Mouse (Mus musculus) hindbrain, embryonic 16.5 days (tissue): ENCODE data around the gene Glcci1. TPM values are rescaled to one million over a fixed set of nuclear protein-coding genes. Genes with fewer than 3 reads are reported as not detected.

ENCODE experiments used
- ATAC-seq: fragments of 200-750 bp; cut with Nextera tagmentation; 2 replicates; pipeline ENCODE4 v1.8.0; 2017; ENCODE audit warnings: moderate TSS enrichment, moderate library complexity
- H3K27ac ChIP-seq: fragments of 300-500 bp; sonication (generic); 2 replicates; pipeline ENCODE4 v1.5.1; 2014; ENCODE audit warnings: low read depth, mild to moderate bottlenecking, control low read depth, low read length, moderate library complexity
- H3K27me3 ChIP-seq: fragments of 300-500 bp; sonication (generic); replicated peaks from 2 replicates; pipeline ENCODE4 v1.6.1; 2014; ENCODE audit warnings: low read length; ENCODE audit not compliant: control insufficient read depth, insufficient read depth
- H3K36me3 ChIP-seq: fragments of 300-500 bp; sonication (generic); 2 replicates; pipeline ENCODE4 v1.6.1; 2014; ENCODE audit warnings: mild to moderate bottlenecking, low read length, moderate library complexity, mixed read lengths; ENCODE audit not compliant: control insufficient read depth, insufficient read depth
- H3K4me1 ChIP-seq: fragments of 300-500 bp; sonication (generic); 2 replicates; pipeline ENCODE4 v1.6.1; 2014; ENCODE audit warnings: low read depth, low read length; ENCODE audit not compliant: control insufficient read depth, insufficient read depth
- H3K4me2 ChIP-seq: fragments of 300-500 bp; sonication (generic); 2 replicates; pipeline ENCODE4 v1.6.1; 2014; ENCODE audit warnings: mild to moderate bottlenecking, low read length, control low read depth, moderate library complexity
- H3K4me3 ChIP-seq: fragments of 300-500 bp; sonication (generic); 2 replicates; pipeline ENCODE4 v1.5.1; 2014; ENCODE audit warnings: mild to moderate bottlenecking, low read length, control low read depth, moderate library complexity
- H3K9ac ChIP-seq: fragments of 300-500 bp; sonication (generic); 2 replicates; pipeline ENCODE4 v1.6.1; 2014; ENCODE audit warnings: low read depth, mild to moderate bottlenecking, control low read depth, low read length, moderate library complexity
- H3K9me3 ChIP-seq: fragments of 300-500 bp; sonication (generic); 2 replicates; pipeline ENCODE4 v1.6.1; 2014; ENCODE audit warnings: mild to moderate bottlenecking, low read length, moderate library complexity; ENCODE audit not compliant: control insufficient read depth
- WGBS: fragments of 180-500 bp; shearing (Covaris S2); extraction: QIAGEN DNeasy Blood & Tissue Kit; methylation state at CpG from one replicate; pipeline ENCODE4 v1.1.7; 2014; 5-methylcytosine and 5-hydroxymethylcytosine counted together
- polyA plus RNA-seq: library from polyadenylated mRNA; unstranded; fragments of >200 nt; fragmentation: Nextera tagmentation; extraction: Ambion mirVana; gene quantifications from 2 replicates; pipeline ENCODE4 v1.2.1, GENCODE M21; 2015

The Glcci1 gene
- 3.7 and 3.9 TPM in 2 replicates for polyA plus RNA-seq

DNA sequence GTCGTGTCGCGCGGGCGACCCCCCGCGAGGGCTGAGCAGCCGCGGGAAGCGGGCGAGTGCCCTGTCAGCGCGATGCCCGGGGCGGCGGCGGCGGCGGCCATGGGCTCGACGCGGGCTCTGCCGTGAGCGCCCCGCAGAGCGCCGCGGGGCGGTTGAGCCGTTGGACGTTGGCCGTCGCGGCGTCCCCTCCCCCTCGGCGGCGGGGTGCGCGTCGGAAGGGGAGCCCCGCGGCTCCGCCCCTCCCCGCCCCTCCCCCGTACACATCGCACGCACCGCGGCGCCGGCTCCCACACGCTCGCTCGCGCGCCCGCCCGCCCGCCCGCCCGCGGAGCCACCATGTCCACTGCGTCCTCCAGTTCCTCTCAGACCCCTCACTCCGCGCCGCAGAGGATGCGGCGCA, at the start of gene Glcci1:
TSS of gene Glcci1 (plus strand) at position 50 of the 400 bp plus-strand sequence.
- 2% methylated on average over 18 of the region's 69 CpGs for WGBS

DNA sequence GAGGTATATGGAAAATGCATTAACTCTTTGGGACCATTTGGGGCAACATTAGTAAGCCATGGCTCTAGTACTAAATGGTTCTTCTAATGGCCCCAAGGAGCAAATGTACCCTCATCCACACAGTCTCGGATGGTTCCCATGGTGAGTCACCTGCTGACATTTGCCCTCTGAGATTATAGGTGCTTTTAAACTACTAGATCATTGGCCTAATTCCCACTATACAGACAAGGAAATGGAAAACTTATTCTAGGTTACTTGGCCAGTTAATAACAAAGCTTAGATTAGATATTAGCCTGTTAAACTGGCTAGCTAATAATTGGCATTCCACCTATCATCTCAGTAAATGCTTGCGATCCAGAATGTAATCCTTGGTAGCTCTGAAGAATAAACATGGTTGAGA, 47.0 kb upstream of the Glcci1 start:
- Histone ChIP-seq H3K4me3 (no peak overlapping the region), H3K27me3 (no peaks in the 10 kb centered on the region), H3K27ac (no peak overlapping the region), H3K9ac (no peak overlapping the region), H3K9me3 (no peaks in the 10 kb centered on the region), H3K4me2 (no peak overlapping the region), H3K36me3 (no peaks in the 10 kb centered on the region), H3K4me1 (no peaks in the 10 kb centered on the region)
- no peak for ATAC-seq
- WGBS = 91% methylated on average over 2 of the region's 2 CpGs

More for the DNA sequence above, at the start of gene Glcci1:
- Histone ChIP-seq H3K27ac (peak within 1 kb of the TSS; percentile 100), H3K9ac (peak within 1 kb of the TSS; percentile 95), H3K4me2 (peak within 1 kb of the TSS; percentile 79), H3K4me3 (peak within 1 kb of the TSS; percentile 97), H3K4me1 (peaks cover 17% of the 10 kb centered on the region), H3K9me3 (no peaks in the 10 kb centered on the region), H3K27me3 (no peaks in the 10 kb centered on the region), H3K36me3 (no peaks in the 10 kb centered on the region)
- peak; percentile 87 for ATAC-seq

DNA sequence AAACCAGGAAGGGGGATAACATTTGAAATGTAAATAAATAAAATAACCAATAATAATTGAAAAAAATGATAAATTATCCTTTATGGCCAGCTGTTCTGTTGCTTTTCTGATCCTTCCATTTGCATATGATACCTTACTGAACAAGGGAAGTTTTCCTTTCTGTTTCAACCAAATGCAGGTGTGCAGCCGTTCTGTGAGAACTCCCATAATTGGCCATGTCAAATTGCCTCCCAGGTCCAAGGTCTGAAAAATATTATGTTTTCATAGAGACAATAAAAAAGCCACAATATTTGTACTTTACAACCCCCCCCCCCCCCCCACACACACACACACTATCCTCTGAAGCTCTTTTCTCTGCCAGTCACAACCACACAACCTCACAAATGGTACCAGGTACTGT, 44.0 kb upstream of the Glcci1 start:
- Histone ChIP-seq H3K9me3 (no peaks in the 10 kb centered on the region), H3K27me3 (no peaks in the 10 kb centered on the region), H3K4me1 (no peaks in the 10 kb centered on the region; the same call in 1 of the 2 replicates), H3K4me3 (no peak overlapping the region), H3K27ac (no peak overlapping the region), H3K4me2 (no peak overlapping the region), H3K9ac (no peak overlapping the region), H3K36me3 (no peaks in the 10 kb centered on the region)
- ATAC-seq = no peak
- 79% methylated on average over 1 of the region's 1 CpGs for WGBS

DNA sequence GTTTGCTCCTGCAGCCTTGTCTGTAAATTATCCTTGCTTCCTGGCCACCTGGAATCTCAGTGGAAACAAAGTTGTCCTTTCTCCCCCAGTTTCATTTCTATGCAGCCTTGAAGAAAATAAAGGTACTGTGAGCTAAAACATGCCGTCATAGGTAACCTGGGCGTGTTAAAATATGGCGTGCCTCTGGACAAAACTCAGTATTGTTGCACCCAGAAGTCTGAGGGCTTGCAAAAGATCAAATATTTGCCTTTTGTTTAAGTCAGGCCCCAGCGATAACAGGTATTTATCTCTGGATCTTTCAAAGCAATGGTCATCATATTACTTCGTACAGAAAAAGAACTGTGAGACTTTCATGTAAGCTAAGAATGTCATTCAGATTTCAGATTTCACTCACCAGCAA, 43.4 kb upstream of the Glcci1 start:
- Histone ChIP-seq H3K4me1 (no peaks in the 10 kb centered on the region; the same call in 1 of the 2 replicates), H3K4me2 (no peak overlapping the region), H3K27ac (no peak overlapping the region), H3K9me3 (no peaks in the 10 kb centered on the region), H3K27me3 (no peaks in the 10 kb centered on the region), H3K9ac (no peak overlapping the region), H3K4me3 (no peak overlapping the region), H3K36me3 (no peaks in the 10 kb centered on the region)
- ATAC-seq = no peak
- 91% methylated on average over 5 of the region's 5 CpGs for WGBS

DNA sequence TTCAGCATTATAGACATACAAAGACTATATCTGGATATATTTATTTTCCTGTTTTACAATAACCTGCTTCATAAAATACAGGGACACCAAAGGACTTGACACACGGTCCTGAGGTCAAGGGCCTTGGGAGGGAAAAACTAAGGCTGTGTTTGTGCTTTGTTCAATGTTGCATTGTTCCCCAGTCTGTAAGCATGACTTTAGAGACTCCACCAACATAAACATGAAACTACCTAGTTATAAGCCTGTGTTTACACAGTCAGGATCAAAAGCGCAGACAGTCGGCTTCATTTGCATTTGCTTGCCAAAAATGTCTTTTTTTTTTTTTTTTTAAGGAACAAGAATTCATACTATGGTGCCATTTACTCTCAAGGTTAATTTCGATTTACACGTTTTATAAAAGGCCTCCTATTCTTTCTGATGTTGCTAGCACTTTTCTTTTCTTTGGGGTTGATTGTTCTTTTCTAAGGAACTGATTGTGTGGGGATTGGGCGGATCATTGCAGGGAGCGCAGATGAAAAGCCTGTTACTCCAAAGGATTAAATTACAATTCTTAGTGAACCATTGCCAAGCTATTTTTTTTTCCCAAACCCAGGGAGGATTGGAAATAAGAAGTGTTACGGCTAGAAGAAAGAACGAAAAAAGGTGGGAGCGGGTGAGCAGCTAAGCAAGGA, 41.6 kb upstream of the Glcci1 start:
- Histone ChIP-seq H3K36me3 (no peaks in the 10 kb centered on the region), H3K4me3 (no peak overlapping the region), H3K9ac (no peak overlapping the region), H3K27ac (no peak overlapping the region), H3K4me2 (no peak overlapping the region), H3K9me3 (no peaks in the 10 kb centered on the region), H3K27me3 (no peaks in the 10 kb centered on the region), H3K4me1 (no peaks in the 10 kb centered on the region; the same call in 1 of the 2 replicates)
- no peak for ATAC-seq
- WGBS = 27% methylated on average over 10 of the region's 10 CpGs

DNA sequence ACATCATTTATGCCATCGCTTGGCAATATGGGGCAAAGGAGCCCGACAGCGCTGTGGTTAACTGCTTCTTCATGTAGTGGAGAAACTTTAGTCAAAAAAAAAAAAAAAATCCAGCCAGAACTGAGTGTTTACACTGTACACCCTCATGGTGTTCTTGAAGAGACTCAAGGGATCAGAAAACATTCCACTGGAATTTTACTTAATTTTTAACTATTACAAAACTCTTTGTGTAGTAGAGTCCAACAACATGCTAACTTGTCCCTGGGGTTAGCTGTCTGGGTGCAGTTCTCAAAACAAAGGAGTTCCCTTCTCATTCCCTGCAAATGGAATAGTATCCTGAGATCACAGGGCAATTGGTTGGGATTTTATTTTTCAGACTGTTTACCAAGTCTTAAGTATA, 39.5 kb upstream of the Glcci1 start:
- Histone ChIP-seq H3K9me3 (no peaks in the 10 kb centered on the region), H3K4me2 (no peak overlapping the region), H3K27me3 (no peaks in the 10 kb centered on the region), H3K9ac (no peak overlapping the region), H3K27ac (no peak overlapping the region), H3K36me3 (no peaks in the 10 kb centered on the region), H3K4me3 (no peak overlapping the region), H3K4me1 (no peaks in the 10 kb centered on the region; the same call in 1 of the 2 replicates)
- no peak for ATAC-seq
- 95% methylated on average over 3 of the region's 3 CpGs for WGBS

DNA sequence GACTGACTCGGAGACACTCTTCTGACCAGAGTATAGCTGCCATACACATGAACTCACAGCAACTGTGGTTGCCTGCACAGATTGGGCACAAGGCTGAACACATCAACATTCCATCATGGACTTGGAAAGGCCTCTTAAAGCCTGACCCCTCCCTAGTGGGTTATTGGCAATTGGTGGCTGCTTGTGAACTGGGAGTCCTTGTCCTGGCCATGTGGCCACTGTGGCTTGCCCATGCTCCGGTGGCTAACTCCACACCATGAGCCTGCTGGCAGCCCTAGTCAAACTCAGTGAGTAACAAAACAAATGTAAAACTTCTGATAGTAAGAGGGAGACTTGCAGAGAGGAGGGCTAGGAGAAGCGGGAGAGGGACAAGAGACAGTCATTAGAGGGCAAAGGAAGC, 37.3 kb upstream of the Glcci1 start:
- H3K4me3 ChIP-seq = no peak overlapping the region
- H3K36me3 ChIP-seq = no peaks in the 10 kb centered on the region
- H3K27me3 ChIP-seq = no peaks in the 10 kb centered on the region
- 92% methylated on average over 3 of the region's 3 CpGs for WGBS
- no peaks in the 10 kb centered on the region for H3K9me3 ChIP-seq
- H3K4me1 ChIP-seq = no peaks in the 10 kb centered on the region; the same call in 1 of the 2 replicates
- ATAC-seq = no peak
- no peak overlapping the region for H3K4me2 ChIP-seq
- H3K27ac ChIP-seq = no peak overlapping the region
- H3K9ac ChIP-seq = no peak overlapping the region

DNA sequence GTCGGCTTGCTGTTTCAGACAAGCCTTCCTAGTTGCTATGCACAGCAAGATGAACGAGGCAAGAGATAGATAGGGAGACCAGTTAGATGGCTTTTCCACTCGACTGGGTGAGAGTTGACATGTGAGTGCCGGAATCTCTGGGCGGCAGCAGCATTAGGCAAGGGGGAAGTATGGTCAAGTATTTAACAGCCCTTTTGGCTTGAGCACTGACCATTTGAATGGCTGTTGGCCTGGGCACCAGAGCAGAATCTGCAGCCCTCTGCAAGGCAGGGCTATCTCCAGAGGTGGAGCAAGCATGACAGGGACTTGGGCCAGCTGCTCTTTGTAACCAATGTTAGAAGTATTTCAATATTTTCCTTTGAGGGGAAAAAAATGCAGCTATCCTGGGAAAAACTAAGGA, 36.5 kb upstream of the Glcci1 start:
- no peak for ATAC-seq
- Histone ChIP-seq H3K9me3 (no peaks in the 10 kb centered on the region), H3K27ac (no peak overlapping the region), H3K4me1 (no peaks in the 10 kb centered on the region; the same call in 1 of the 2 replicates), H3K9ac (no peak overlapping the region), H3K4me3 (no peak overlapping the region), H3K4me2 (no peak overlapping the region), H3K27me3 (no peaks in the 10 kb centered on the region), H3K36me3 (no peaks in the 10 kb centered on the region)
- WGBS = 83% methylated on average over 5 of the region's 5 CpGs

DNA sequence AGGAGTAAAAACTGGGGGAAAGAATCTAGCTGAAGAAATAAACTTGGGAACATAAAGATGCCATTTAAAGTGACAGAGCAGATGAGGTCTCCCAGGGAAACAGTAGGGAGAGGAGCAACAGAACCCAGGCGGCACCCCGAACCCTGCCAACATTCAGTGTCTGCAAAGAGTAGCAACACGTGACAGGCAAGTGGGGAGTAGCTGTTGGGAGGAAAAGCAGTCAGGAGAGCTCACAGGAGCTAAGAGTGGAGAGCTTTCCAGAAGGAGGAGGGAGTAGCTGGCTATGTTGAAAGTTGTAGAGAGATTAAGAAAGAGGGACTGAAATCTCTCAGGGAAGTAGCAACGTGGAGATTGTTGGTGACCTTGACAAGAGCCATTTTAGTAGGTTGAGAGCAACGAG, 35.9 kb upstream of the Glcci1 start:
- H3K9ac ChIP-seq = no peak overlapping the region
- no peak for ATAC-seq

More for the DNA sequence above, 35.9 kb upstream of the Glcci1 start:
- H3K27ac ChIP-seq = no peak overlapping the region
- H3K36me3 ChIP-seq = no peaks in the 10 kb centered on the region
- no peaks in the 10 kb centered on the region for H3K9me3 ChIP-seq
- 61% methylated on average over 5 of the region's 5 CpGs for WGBS
- H3K27me3 ChIP-seq = no peaks in the 10 kb centered on the region
- no peak overlapping the region for H3K4me3 ChIP-seq
- no peak overlapping the region for H3K4me2 ChIP-seq
- H3K4me1 ChIP-seq = no peaks in the 10 kb centered on the region
